In the genomic region with DNA sequence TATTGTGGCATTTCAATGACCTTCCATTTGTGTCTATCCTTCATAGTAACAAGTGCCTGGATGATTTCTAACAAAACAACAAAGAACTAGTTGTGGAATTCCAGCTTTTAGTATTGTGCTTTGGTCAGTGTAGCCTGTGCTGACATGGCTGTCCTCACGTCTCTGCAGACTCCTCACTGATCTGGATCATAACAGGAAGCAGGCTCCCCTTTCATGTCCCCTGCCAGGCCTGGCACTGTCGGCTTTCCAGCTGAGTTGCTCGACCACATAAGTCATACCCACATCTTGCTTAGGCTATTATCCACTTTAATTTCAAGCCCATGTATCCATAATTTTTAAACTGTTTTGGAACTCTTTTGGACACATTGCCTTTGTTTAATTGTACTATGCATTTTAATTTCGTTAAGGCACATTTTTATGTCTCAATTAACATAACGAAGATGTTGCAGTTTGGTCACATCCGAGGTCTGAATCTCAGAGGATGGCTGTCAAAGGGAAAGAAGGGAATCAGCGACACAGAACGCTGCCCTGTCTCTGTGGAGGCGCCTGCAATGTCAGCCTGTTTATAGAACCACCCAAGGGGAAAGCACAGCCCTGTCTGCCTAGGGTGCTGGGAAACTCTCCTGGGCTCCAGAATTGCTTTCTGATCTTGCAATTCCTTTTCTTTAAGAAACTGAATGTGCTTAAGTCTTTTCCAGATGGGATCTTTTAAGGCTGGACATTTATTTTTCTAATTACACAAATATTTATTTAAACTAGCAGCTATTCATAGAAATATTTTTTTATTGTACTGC, we compare ENCODE assay signal across 9 mouse cellular contexts.
A peak's percentile ranks its signal among the peaks of the same experiment; 100 is the strongest.
DNase-seq lines count a peak whose midpoint lies in the region; ATAC-seq and TF ChIP-seq lines count a peak whose summit lies in the region.
"Had no signal": no experiment of that assay in that cellular context is flagged by ENCODE, and none has a peak within 500 bp of the region (broad histone marks: within the 10 kb centered on the region; RNA-seq: fewer than 3 reads in every experiment).

No protein-coding gene starts in this region.

- no peak for DNase-seq in forebrain, embryonic 11.5 days (ENCODE audit: low spot score)
- no peak for DNase-seq in lung, postnatal 25 days (ENCODE audit: low spot score)
- DNase-seq in lung, postnatal 0 days (ENCODE audit: low spot score), result peak; percentile 9
- no peak for DNase-seq in stomach, postnatal 0 days (ENCODE audit: low spot score)
- no peak for DNase-seq in adrenal gland, postnatal 25 days

- no peaks in the 10 kb centered on the region for H3K4me1 ChIP-seq in forebrain, embryonic 11.5 days (replicated peaks; ENCODE audit: control insufficient read depth, insufficient read depth, low read length)
- H3K4me1 ChIP-seq in forebrain, embryonic 12.5 days, result peaks cover 6% of the 10 kb centered on the region; the same call in 1 of the 2 replicates
- no peaks in the 10 kb centered on the region for H3K4me1 ChIP-seq in lung, embryonic 15.5 days
- H3K4me1 ChIP-seq in lung, postnatal 0 days (ENCODE audit: insufficient read depth, low read depth, low read length), result no peaks in the 10 kb centered on the region
- H3K4me1 ChIP-seq in stomach, postnatal 0 days (replicated peaks; ENCODE audit: control insufficient read depth, insufficient read depth), result no peaks in the 10 kb centered on the region
- H3K4me1 ChIP-seq: limb, embryonic 12.5 days had no signal

- no peak for TF ChIP-seq EP300 in lung, postnatal 0 days (IDR thresholded peaks at IDR 0.05)
- TF ChIP-seq EP300 in stomach, postnatal 0 days (optimal IDR thresholded peaks at IDR 0.05), result no peak

- no peaks in the 10 kb centered on the region for H3K27me3 ChIP-seq in forebrain, embryonic 11.5 days (ENCODE audit: control insufficient read depth, insufficient read depth, low read length)
- no peaks in the 10 kb centered on the region for H3K27me3 ChIP-seq in forebrain, embryonic 12.5 days
- H3K27me3 ChIP-seq in lung, embryonic 15.5 days, result no peaks in the 10 kb centered on the region
- H3K27me3 ChIP-seq in lung, postnatal 0 days (replicated peaks; ENCODE audit: insufficient read depth, low read length), result no peaks in the 10 kb centered on the region
- no peaks in the 10 kb centered on the region for H3K27me3 ChIP-seq in stomach, postnatal 0 days (ENCODE audit: control insufficient read depth, insufficient read depth, low read length)
- H3K27me3 ChIP-seq: limb, embryonic 12.5 days had no signal

- H3K4me3 ChIP-seq in forebrain, embryonic 11.5 days (ENCODE audit: low read depth, low read length), result no peak overlapping the region
- H3K4me3 ChIP-seq in forebrain, embryonic 12.5 days (replicated peaks), result no peak overlapping the region
- no peak overlapping the region for H3K4me3 ChIP-seq in lung, embryonic 15.5 days
- H3K4me3 ChIP-seq in lung, postnatal 0 days (ENCODE audit: low read depth, low read length), result no peak overlapping the region
- no peak overlapping the region for H3K4me3 ChIP-seq in stomach, postnatal 0 days (ENCODE audit: low read depth, low read length)
- H3K4me3 ChIP-seq: limb, embryonic 12.5 days had no signal

- ATAC-seq in forebrain, embryonic 11.5 days (replicated peaks; ENCODE audit: low FRiP score), result peak; percentile 66; the same call in 1 of the 2 replicates
- no peak for ATAC-seq in forebrain, embryonic 12.5 days (ENCODE audit: low FRiP score)
- ATAC-seq in lung, embryonic 15.5 days (ENCODE audit: borderline replicate concordance, extremely low read depth, low FRiP score, low TSS enrichment), result peak; percentile 84; the same call in 1 of the 2 replicates
- ATAC-seq in lung, postnatal 0 days, result peak; percentile 62
- no peak for ATAC-seq in stomach, postnatal 0 days (ENCODE audit: low FRiP score, low TSS enrichment)
- ATAC-seq in granulocyte monocyte progenitor cell, adult 5-6 weeks (replicated peaks; ENCODE audit: poor library complexity, severe bottlenecking), result no peak

- 40% methylated on average over 9 of the region's 9 CpGs for WGBS in forebrain, embryonic 11.5 days
- WGBS in forebrain, embryonic 12.5 days, result 28% methylated on average over 9 of the region's 9 CpGs
- WGBS in lung, embryonic 15.5 days, result 19% methylated on average over 9 of the region's 9 CpGs
- WGBS in lung, postnatal 0 days, result 26% methylated on average over 9 of the region's 9 CpGs
- WGBS in stomach, postnatal 0 days, result 35% methylated on average over 9 of the region's 9 CpGs

- no peak for TF ChIP-seq CTCF in lung, postnatal 0 days (IDR thresholded peaks at IDR 0.05)
- TF ChIP-seq CTCF in stomach, postnatal 0 days (IDR thresholded peaks at IDR 0.05; ENCODE audit: low read depth), result no peak

- no peaks in the 10 kb centered on the region for H3K9me3 ChIP-seq in forebrain, embryonic 11.5 days (ENCODE audit: control insufficient read depth, low read length)
- no peaks in the 10 kb centered on the region for H3K9me3 ChIP-seq in forebrain, embryonic 12.5 days
- no peaks in the 10 kb centered on the region for H3K9me3 ChIP-seq in lung, embryonic 15.5 days
- H3K9me3 ChIP-seq in lung, postnatal 0 days (ENCODE audit: low read length), result no peaks in the 10 kb centered on the region
- no peaks in the 10 kb centered on the region for H3K9me3 ChIP-seq in stomach, postnatal 0 days (ENCODE audit: control insufficient read depth, low read length)
- H3K9me3 ChIP-seq: limb, embryonic 12.5 days had no signal

- no peak overlapping the region for H3K27ac ChIP-seq in forebrain, embryonic 11.5 days (ENCODE audit: low read depth, low read length)
- no peak overlapping the region for H3K27ac ChIP-seq in forebrain, embryonic 12.5 days
- no peak overlapping the region for H3K27ac ChIP-seq in lung, embryonic 15.5 days
- H3K27ac ChIP-seq in lung, postnatal 0 days (ENCODE audit: low read length), result 0 out of 2 replicates have a peak overlapping the region, but pooled peaks have one; percentile 3
- peak overlapping the region; percentile 24; the same call in 1 of the 2 replicates for H3K27ac ChIP-seq in stomach, postnatal 0 days (replicated peaks)
- H3K27ac ChIP-seq: limb, embryonic 12.5 days had no signal

- no peaks in the 10 kb centered on the region for H3K36me3 ChIP-seq in forebrain, embryonic 11.5 days (ENCODE audit: control insufficient read depth, insufficient read depth, low read length)
- H3K36me3 ChIP-seq in forebrain, embryonic 12.5 days (replicated peaks), result no peaks in the 10 kb centered on the region
- no peaks in the 10 kb centered on the region for H3K36me3 ChIP-seq in lung, embryonic 15.5 days
- no peaks in the 10 kb centered on the region for H3K36me3 ChIP-seq in lung, postnatal 0 days (ENCODE audit: insufficient read depth, low read length)
- H3K36me3 ChIP-seq in stomach, postnatal 0 days (ENCODE audit: control insufficient read depth, insufficient read depth, low read length), result no peaks in the 10 kb centered on the region
- H3K36me3 ChIP-seq: limb, embryonic 12.5 days had no signal

- no peak overlapping the region for H3K4me2 ChIP-seq in forebrain, embryonic 11.5 days (ENCODE audit: low read depth, low read length, severe bottlenecking)
- no peak overlapping the region for H3K4me2 ChIP-seq in forebrain, embryonic 12.5 days
- peak overlapping the region; percentile 14; the same call in 1 of the 2 replicates for H3K4me2 ChIP-seq in lung, embryonic 15.5 days
- H3K4me2 ChIP-seq in lung, postnatal 0 days (replicated peaks; ENCODE audit: low read depth, low read length), result 0 out of 2 replicates have a peak overlapping the region, but pooled peaks have one; percentile 17
- no peak overlapping the region for H3K4me2 ChIP-seq in stomach, postnatal 0 days (replicated peaks; ENCODE audit: low read depth)
- H3K4me2 ChIP-seq: limb, embryonic 12.5 days had no signal

- H3K9ac ChIP-seq in forebrain, embryonic 11.5 days (ENCODE audit: low read length), result no peak overlapping the region
- no peak overlapping the region for H3K9ac ChIP-seq in forebrain, embryonic 12.5 days
- H3K9ac ChIP-seq in lung, embryonic 15.5 days, result no peak overlapping the region
- H3K9ac ChIP-seq in lung, postnatal 0 days (replicated peaks; ENCODE audit: low read depth), result no peak overlapping the region
- H3K9ac ChIP-seq in stomach, postnatal 0 days (ENCODE audit: low read length), result no peak overlapping the region
- H3K9ac ChIP-seq: limb, embryonic 12.5 days had no signal

Comparison
In these comparisons a context has a peak if more than half of its experiments do, and no peak if none do; other contexts are left out.
1. ATAC-seq: peak in forebrain, embryonic 11.5 days (single experiment), lung, embryonic 15.5 days (single experiment) and lung, postnatal 0 days (single experiment); none in forebrain, embryonic 12.5 days (single experiment), stomach, postnatal 0 days (single experiment) and granulocyte monocyte progenitor cell, adult 5-6 weeks (single experiment).
2. H3K27ac ChIP-seq: peak in lung, postnatal 0 days (single experiment) and stomach, postnatal 0 days (single experiment); none in forebrain, embryonic 11.5 days (single experiment), forebrain, embryonic 12.5 days (single experiment) and lung, embryonic 15.5 days (single experiment).
3. H3K4me2 ChIP-seq: peak in lung, embryonic 15.5 days (single experiment) and lung, postnatal 0 days (single experiment); none in forebrain, embryonic 11.5 days (single experiment), forebrain, embryonic 12.5 days (single experiment) and stomach, postnatal 0 days (single experiment).